Mouse (Mus musculus): ENCODE data around the gene Slc6a1. TPM values are rescaled to one million over a fixed set of nuclear protein-coding genes. Genes with fewer than 3 reads are reported as not detected.

The Slc6a1 gene
- polyA plus RNA-seq, 1 experiment from 2014 or later: 1.7 TPM

- Histone ChIP-seq H3K27ac (no peak overlapping the region), H3K4me1 (no peaks in the 10 kb centered on the region), H3K4me3 (no peak overlapping the region), H3K27me3 (peaks cover 23% of the 10 kb centered on the region), H3K9me3 (no peaks in the 10 kb centered on the region), H3K9ac (no peak overlapping the region), H3K36me3 (no peaks in the 10 kb centered on the region), H3K4me2 (replicated peaks) (no peak overlapping the region)
- no peak for ATAC-seq (ENCODE audit: insufficient number of reproducible peaks, insufficient read depth, low FRiP score, low TSS enrichment)
- 63% methylated on average over 5 of the region's 5 CpGs for WGBS
Observed at GRCm38 (mm10) chr6:114291396-114291795, 9.0 kb downstream of the Slc6a1 start.

- Histone ChIP-seq H3K9ac (no peak overlapping the region), H3K27me3 (peaks cover 9% of the 10 kb centered on the region; the same call in 1 of the 2 replicates), H3K9me3 (no peaks in the 10 kb centered on the region), H3K4me3 (no peak overlapping the region), H3K36me3 (no peaks in the 10 kb centered on the region), H3K27ac (no peak overlapping the region), H3K4me2 (replicated peaks) (no peak overlapping the region), H3K4me1 (peaks cover 7% of the 10 kb centered on the region)
- ATAC-seq (ENCODE audit: insufficient number of reproducible peaks, insufficient read depth, low FRiP score, low TSS enrichment): no peak
- WGBS: 24% methylated on average over 8 of the region's 8 CpGs
Observed at GRCm38 (mm10) chr6:114293511-114293910, 11.1 kb downstream of the Slc6a1 start.

GRCm38 (mm10) chr6:114295086-114295485 lies 12.7 kb downstream of the Slc6a1 start:
- Histone ChIP-seq H3K27me3 (peaks cover 9% of the 10 kb centered on the region; the same call in 1 of the 2 replicates), H3K9me3 (no peaks in the 10 kb centered on the region), H3K4me3 (no peak overlapping the region), H3K27ac (no peak overlapping the region), H3K9ac (no peak overlapping the region), H3K4me2 (replicated peaks) (no peak overlapping the region), H3K4me1 (peaks cover 7% of the 10 kb centered on the region), H3K36me3 (no peaks in the 10 kb centered on the region)
- no peak for ATAC-seq (ENCODE audit: insufficient number of reproducible peaks, insufficient read depth, low FRiP score, low TSS enrichment)
- WGBS: 87% methylated on average over 4 of the region's 4 CpGs

DNA sequence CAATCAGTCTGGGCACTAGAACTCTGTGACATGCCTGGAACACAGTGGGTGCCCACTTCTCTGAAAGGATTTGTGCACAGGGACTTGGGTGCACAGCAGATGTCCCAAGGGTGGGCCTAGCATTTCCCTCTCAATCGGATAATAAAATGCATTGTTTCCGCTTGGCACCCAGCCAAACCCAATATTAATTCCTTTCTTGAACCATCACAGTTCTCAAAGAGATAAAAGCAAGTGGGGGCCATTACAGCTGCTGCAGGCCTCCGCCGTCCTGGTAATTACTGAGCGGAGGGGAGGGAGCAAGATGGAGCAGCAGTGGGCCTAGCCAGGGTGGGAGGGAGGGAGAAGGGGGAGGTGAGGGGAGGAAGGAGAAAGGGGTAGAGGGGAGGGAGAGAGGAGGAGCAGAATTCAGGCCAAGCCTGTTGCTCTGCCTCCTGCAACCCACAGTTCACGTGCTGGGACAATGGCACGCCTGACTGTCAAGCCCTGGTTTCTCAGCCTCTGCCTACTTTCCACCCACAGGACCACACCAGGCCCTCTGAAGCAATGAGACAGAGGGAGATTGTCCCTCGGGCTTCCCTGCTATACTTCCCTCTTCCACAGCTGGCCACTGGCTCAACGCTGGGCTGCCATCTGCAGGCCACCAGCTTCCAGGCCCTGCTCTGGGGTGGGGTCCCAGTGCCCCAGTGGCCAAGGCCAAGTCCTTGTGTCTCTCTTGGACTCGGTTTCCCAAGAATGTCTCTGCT lies 15.0 kb downstream of the Slc6a1 start:
- Histone ChIP-seq H3K36me3 (no peaks in the 10 kb centered on the region), H3K4me2 (replicated peaks) (no peak overlapping the region), H3K4me1 (peaks cover 7% of the 10 kb centered on the region), H3K27ac (peak overlapping the region; percentile 65; the same call in 1 of the 2 replicates), H3K27me3 (no peaks in the 10 kb centered on the region; the same call in 1 of the 2 replicates), H3K4me3 (no peak overlapping the region), H3K9me3 (no peaks in the 10 kb centered on the region), H3K9ac (no peak overlapping the region)
- ATAC-seq (ENCODE audit: insufficient number of reproducible peaks, insufficient read depth, low FRiP score, low TSS enrichment): no peak; the same call in 1 of the 2 replicates
- 27% methylated on average over 10 of the region's 10 CpGs for WGBS

DNA sequence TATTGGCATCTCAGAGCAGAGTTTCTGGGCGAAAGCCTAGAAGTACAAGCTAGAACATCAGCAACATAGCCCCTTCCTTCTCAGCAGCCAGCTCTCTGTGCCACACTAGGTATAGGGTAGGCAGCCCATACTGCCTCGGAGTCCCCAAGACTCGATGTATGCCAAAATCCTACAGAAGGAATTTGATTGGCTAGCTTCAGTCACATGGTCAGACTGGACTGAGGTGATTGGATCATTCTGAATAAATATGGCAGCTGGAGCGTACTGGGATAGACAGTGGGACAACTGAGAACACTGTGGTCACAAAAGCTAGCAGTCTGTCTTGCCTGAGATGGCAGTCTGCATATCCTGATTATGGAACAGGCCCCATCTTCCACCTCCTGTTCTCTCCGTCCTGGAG lies 17.3 kb downstream of the Slc6a1 start:
- 82% methylated on average over 5 of the region's 5 CpGs for WGBS
- Histone ChIP-seq H3K4me3 (no peak overlapping the region), H3K27ac (no peak overlapping the region), H3K36me3 (no peaks in the 10 kb centered on the region), H3K4me1 (peaks cover 7% of the 10 kb centered on the region), H3K9me3 (no peaks in the 10 kb centered on the region), H3K9ac (no peak overlapping the region), H3K4me2 (replicated peaks) (no peak overlapping the region), H3K27me3 (no peaks in the 10 kb centered on the region; the same call in 1 of the 2 replicates)
- ATAC-seq (ENCODE audit: insufficient number of reproducible peaks, insufficient read depth, low FRiP score, low TSS enrichment): no peak

- WGBS: 77% methylated on average over 11 of the region's 11 CpGs
- no peaks in the 10 kb centered on the region; the same call in 1 of the 2 replicates for H3K27me3 ChIP-seq
- no peak overlapping the region for H3K4me3 ChIP-seq
- H3K36me3 ChIP-seq: no peaks in the 10 kb centered on the region
- H3K9me3 ChIP-seq: no peaks in the 10 kb centered on the region
- H3K27ac ChIP-seq: no peak overlapping the region
- H3K4me2 ChIP-seq (replicated peaks): no peak overlapping the region
- no peak for ATAC-seq (ENCODE audit: insufficient number of reproducible peaks, insufficient read depth, low FRiP score, low TSS enrichment)
- peaks cover 7% of the 10 kb centered on the region for H3K4me1 ChIP-seq
- no peak overlapping the region for H3K9ac ChIP-seq
Observed at GRCm38 (mm10) chr6:114300737-114301136, 18.3 kb downstream of the Slc6a1 start.

DNA sequence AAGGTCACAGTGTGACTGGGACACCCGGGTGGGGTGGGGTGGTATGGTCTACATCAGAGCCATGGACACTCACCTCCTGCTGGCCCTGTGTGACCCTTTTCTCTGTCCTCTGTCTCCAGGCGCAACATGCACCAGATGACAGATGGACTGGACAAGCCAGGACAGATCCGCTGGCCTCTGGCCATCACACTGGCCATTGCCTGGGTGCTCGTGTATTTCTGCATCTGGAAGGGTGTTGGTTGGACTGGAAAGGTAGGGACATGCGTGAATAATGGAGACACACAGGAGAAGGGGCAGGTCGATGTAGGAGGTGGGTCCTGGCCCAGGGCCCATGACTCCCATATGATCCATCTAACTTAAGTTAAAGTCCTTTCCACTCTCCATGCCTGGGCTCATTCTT lies 22.2 kb downstream of the Slc6a1 start:
- no peaks in the 10 kb centered on the region for H3K36me3 ChIP-seq

DNA sequence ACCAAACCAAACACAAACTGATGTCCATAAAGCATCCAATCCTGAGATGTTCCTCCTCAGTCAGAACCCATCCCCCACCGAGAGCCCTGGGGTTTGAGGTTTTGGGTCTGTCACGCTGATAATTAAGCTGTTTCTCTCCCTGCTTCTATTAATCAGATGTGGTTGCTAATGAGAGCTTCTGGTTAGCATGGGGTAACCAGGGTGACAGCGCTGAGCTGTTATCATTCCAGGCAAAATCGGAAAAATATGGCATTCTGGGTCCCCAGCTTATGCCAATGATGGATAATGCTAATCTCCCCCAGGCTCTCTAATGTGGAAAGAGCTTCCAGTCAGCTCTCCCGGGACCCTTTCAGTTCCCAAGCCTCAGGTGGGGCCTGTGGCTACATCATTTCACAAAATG lies 38.1 kb downstream of the Slc6a1 start:
- ATAC-seq (ENCODE audit: insufficient number of reproducible peaks, insufficient read depth, low FRiP score, low TSS enrichment): no peak

More for the DNA sequence above, 22.2 kb downstream of the Slc6a1 start:
- no peaks in the 10 kb centered on the region for H3K4me1 ChIP-seq
- peaks cover 16% of the 10 kb centered on the region for H3K27me3 ChIP-seq
- no peak overlapping the region for H3K4me2 ChIP-seq (replicated peaks)
- H3K9me3 ChIP-seq: no peaks in the 10 kb centered on the region
- no peak overlapping the region for H3K27ac ChIP-seq
- WGBS: 85% methylated on average over 6 of the region's 6 CpGs
- no peak for ATAC-seq (ENCODE audit: insufficient number of reproducible peaks, insufficient read depth, low FRiP score, low TSS enrichment)
- no peak overlapping the region for H3K4me3 ChIP-seq
- H3K9ac ChIP-seq: no peak overlapping the region

DNA sequence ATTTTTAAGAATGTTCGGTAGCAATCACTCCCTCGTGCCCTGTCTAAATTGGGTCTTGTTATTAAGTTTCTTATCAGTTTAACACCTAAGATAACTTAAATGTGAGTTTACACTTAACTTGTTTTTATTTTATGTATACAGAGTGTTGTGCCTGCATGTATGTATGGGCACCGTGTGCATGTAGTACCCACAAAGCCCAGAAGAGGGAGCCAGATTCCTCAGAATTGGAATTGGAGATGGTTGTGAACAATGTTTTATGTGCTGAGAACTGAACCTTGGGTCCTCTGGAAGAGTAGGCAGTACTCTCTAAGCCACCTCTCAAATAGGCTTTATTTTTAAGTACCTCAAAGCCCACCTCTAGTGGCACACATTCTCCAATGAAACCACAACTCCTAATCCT lies 38.7 kb downstream of the Slc6a1 start:
- H3K36me3 ChIP-seq: no peaks in the 10 kb centered on the region
- H3K27ac ChIP-seq: no peak overlapping the region
- H3K9me3 ChIP-seq: peaks cover 6% of the 10 kb centered on the region
- no peak overlapping the region for H3K4me3 ChIP-seq
- no peak overlapping the region for H3K9ac ChIP-seq
- 93% methylated on average over 3 of the region's 3 CpGs for WGBS
- H3K4me2 ChIP-seq (replicated peaks): no peak overlapping the region
- H3K4me1 ChIP-seq: no peaks in the 10 kb centered on the region
- ATAC-seq (ENCODE audit: insufficient number of reproducible peaks, insufficient read depth, low FRiP score, low TSS enrichment): no peak
- 0 out of 2 replicates have a peak, but pooled peaks cover 2% of the 10 kb centered on the region for H3K27me3 ChIP-seq

More for the DNA sequence above, 38.1 kb downstream of the Slc6a1 start:
- Histone ChIP-seq H3K4me3 (no peak overlapping the region), H3K27ac (no peak overlapping the region), H3K36me3 (no peaks in the 10 kb centered on the region), H3K9ac (no peak overlapping the region), H3K4me1 (no peaks in the 10 kb centered on the region), H3K4me2 (replicated peaks) (no peak overlapping the region), H3K27me3 (0 out of 2 replicates have a peak, but pooled peaks cover 2% of the 10 kb centered on the region), H3K9me3 (peaks cover 6% of the 10 kb centered on the region)
- 68% methylated on average over 5 of the region's 5 CpGs for WGBS

- ATAC-seq (ENCODE audit: insufficient number of reproducible peaks, insufficient read depth, low FRiP score, low TSS enrichment): no peak
Observed at GRCm38 (mm10) chr6:114322914-114323313, 40.5 kb downstream of the Slc6a1 start.

DNA sequence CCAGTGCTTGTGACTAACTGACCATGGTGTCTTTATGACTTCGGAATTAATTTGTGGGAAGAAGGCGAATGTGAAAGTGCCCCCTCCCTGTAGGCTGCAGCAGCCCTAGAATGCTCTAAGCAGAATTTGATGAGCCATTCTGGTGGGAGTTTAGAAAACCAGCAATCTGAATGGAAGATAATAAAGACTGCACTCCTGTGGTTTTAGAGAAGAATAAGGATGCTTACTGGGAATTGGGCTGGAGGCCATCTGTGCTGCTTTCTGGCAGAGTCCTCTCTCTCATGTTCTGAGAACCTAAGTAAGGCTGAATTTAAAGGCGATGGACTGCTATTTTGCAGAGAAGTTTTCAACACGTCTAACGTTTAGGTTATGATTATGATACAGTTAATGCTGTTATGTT lies 42.4 kb downstream of the Slc6a1 start:
- H3K4me1 ChIP-seq: no peaks in the 10 kb centered on the region
- no peak overlapping the region for H3K27ac ChIP-seq
- H3K4me2 ChIP-seq (replicated peaks): no peak overlapping the region
- no peak overlapping the region for H3K9ac ChIP-seq
- peaks cover 6% of the 10 kb centered on the region for H3K9me3 ChIP-seq
- H3K27me3 ChIP-seq: 0 out of 2 replicates have a peak, but pooled peaks cover 2% of the 10 kb centered on the region
- 90% methylated on average over 5 of the region's 5 CpGs for WGBS
- ATAC-seq (ENCODE audit: insufficient number of reproducible peaks, insufficient read depth, low FRiP score, low TSS enrichment): no peak
- no peak overlapping the region for H3K4me3 ChIP-seq
- H3K36me3 ChIP-seq: no peaks in the 10 kb centered on the region

More at GRCm38 (mm10) chr6:114322914-114323313, 40.5 kb downstream of the Slc6a1 start:
- no peak overlapping the region for H3K4me2 ChIP-seq (replicated peaks)
- H3K27me3 ChIP-seq: 0 out of 2 replicates have a peak, but pooled peaks cover 2% of the 10 kb centered on the region
- no peak overlapping the region for H3K27ac ChIP-seq
- no peaks in the 10 kb centered on the region for H3K36me3 ChIP-seq
- WGBS: 71% methylated on average over 3 of the region's 3 CpGs
- peaks cover 6% of the 10 kb centered on the region for H3K9me3 ChIP-seq
- H3K4me3 ChIP-seq: no peak overlapping the region
- no peaks in the 10 kb centered on the region for H3K4me1 ChIP-seq
- H3K9ac ChIP-seq: no peak overlapping the region
